Mouse (Mus musculus) myocyte (in vitro differentiated cells): ENCODE results near the gene Olfr750. TPM values are rescaled to one million over a fixed set of nuclear protein-coding genes. Genes with fewer than 3 reads are reported as not detected.

Experiments used
- H3K27me3 ChIP-seq: one replicate; pipeline ENCODE4 v1.6.1; 2011; ENCODE audit not compliant: control insufficient read depth, insufficient read depth, insufficient read length
- H3K36me3 ChIP-seq: one replicate; pipeline ENCODE4 v1.6.1; 2011; ENCODE audit not compliant: control insufficient read depth, insufficient read depth
- H3K4me2 ChIP-seq: one replicate; pipeline ENCODE4 v1.6.1; 2011; ENCODE audit warnings: low read depth, control low read depth
- H3K4me3 ChIP-seq: one replicate; pipeline ENCODE4 v1.5.1; 2011; ENCODE audit warnings: mild to moderate bottlenecking, control low read depth, moderate library complexity
- H3K79me2 ChIP-seq: one replicate; pipeline ENCODE4 v1.6.1; 2011; ENCODE audit not compliant: control insufficient read depth, insufficient read depth
- H3ac ChIP-seq: one replicate; pipeline ENCODE4 v1.6.1; 2011; ENCODE audit not compliant: control insufficient read depth, insufficient read length
- CEBPB ChIP-seq: IDR thresholded peaks from 2 replicates; pipeline ENCODE4 v1.6.1; 2011; ENCODE audit warnings: mild to moderate bottlenecking, moderate library complexity; ENCODE audit not compliant: poor library complexity, insufficient read depth, severe bottlenecking
- E2F4 ChIP-seq: IDR thresholded peaks from one replicate; pipeline ENCODE4 v1.6.1; 2011; ENCODE audit warnings: mild to moderate bottlenecking, control low read depth, moderate library complexity; ENCODE audit not compliant: insufficient read depth
- MAX ChIP-seq: IDR thresholded peaks from one replicate; pipeline ENCODE4 v1.6.1; 2011; ENCODE audit warnings: low read depth, mild to moderate bottlenecking, control low read depth
- MYOD1 ChIP-seq, 3 experiments: IDR thresholded peaks; one replicate each; pipeline ENCODE4 v1.6.1; 2011; ENCODE audit warnings: control low read depth in 2 of 3, low read depth in 2 of 3, mild to moderate bottlenecking in 2 of 3, moderate library complexity in 1 of 3; ENCODE audit not compliant: insufficient read length in 2 of 3, control insufficient read depth in 1 of 3
- MYOG ChIP-seq, 3 experiments: IDR thresholded peaks; one replicate each; pipeline ENCODE4 v1.6.1; 2011; ENCODE audit warnings: control low read depth in 2 of 3, low read depth in 2 of 3, mild to moderate bottlenecking in 2 of 3; ENCODE audit not compliant: insufficient read length in 2 of 3, control insufficient read depth in 1 of 3, insufficient read depth in 1 of 3
- POLR2A ChIP-seq: IDR thresholded peaks from one replicate; pipeline ENCODE4 v1.6.1; 2011; ENCODE audit warnings: low read depth, mild to moderate bottlenecking, control low read depth, moderate library complexity; ENCODE audit not compliant: insufficient read length
- POLR2AphosphoS2 ChIP-seq: IDR thresholded peaks from one replicate; pipeline ENCODE4 v1.6.1; 2011; ENCODE audit warnings: low read depth, control low read depth; ENCODE audit not compliant: insufficient read length
- REST ChIP-seq: IDR thresholded peaks from one replicate; pipeline ENCODE4 v1.6.1; 2011; ENCODE audit warnings: mild to moderate bottlenecking, control low read depth, moderate library complexity; ENCODE audit not compliant: insufficient read depth, insufficient read length
- SRF ChIP-seq: IDR thresholded peaks from one replicate; pipeline ENCODE4 v1.6.1; 2011; ENCODE audit warnings: low read depth; ENCODE audit not compliant: control insufficient read depth, insufficient read length
- TCF12 ChIP-seq: IDR thresholded peaks from one replicate; pipeline ENCODE4 v1.6.1; 2011; ENCODE audit warnings: mild to moderate bottlenecking, control low read depth; ENCODE audit not compliant: poor library complexity, insufficient read depth, severe bottlenecking
- TCF3 ChIP-seq: IDR thresholded peaks from one replicate; pipeline ENCODE4 v1.6.1; 2011; ENCODE audit warnings: low read depth, control low read depth; ENCODE audit not compliant: insufficient read length
- USF1 ChIP-seq: IDR thresholded peaks from one replicate; pipeline ENCODE4 v1.6.1; 2011; ENCODE audit warnings: low read depth, mild to moderate bottlenecking, control low read depth, moderate library complexity
- polyA plus RNA-seq: library from polyadenylated mRNA; unstranded; fragments of >200 nt; fragmentation: generic; extraction: Trizol; gene quantifications from one replicate; pipeline ENCODE4 v1.2.1, GENCODE M21; 2012; ENCODE audit warnings: missing spikeins

Olfr750 gene
- polyA plus RNA-seq, 1 experiment: not detected

DNA sequence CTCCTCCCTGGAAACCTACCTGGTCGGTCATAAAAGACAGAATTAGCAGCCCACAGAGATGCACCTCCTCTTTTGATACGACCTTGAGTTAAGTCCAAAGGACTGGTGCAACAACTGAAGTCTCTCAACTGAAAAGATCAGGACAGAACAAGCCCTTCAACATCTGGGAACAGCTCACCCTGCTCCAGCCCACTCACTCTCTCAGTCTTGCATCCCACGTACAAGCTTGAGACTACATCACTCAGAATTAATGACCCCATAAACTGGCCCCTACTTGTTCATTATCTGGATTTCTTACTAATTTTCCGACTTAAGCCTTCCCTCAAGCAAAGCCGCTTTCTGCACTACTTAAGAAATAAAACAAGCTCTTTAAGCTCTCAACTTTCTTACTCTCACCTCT, 21.1 kb downstream of the Olfr750 start:
- H3K4me2 ChIP-seq: no peak overlapping the region
- no peaks in the 10 kb centered on the region for H3K36me3 ChIP-seq
- no peaks in the 10 kb centered on the region for H3K79me2 ChIP-seq
- H3ac ChIP-seq: no peak overlapping the region
- no peak overlapping the region for H3K4me3 ChIP-seq
- TF ChIP-seq POLR2A (no peak), MYOD1 (IDR thresholded peaks at IDR 0.05; ENCODE audit: control insufficient read depth in 1 of 3, insufficient read length in 2 of 3, low read depth in 2 of 3) (no peak), POLR2AphosphoS2 (no peak), CEBPB (no peak), USF1 (no peak), TCF12 (no peak), MYOG (IDR thresholded peaks at IDR 0.05; ENCODE audit: control insufficient read depth in 1 of 3, insufficient read depth in 1 of 3, insufficient read length in 2 of 3, low read depth in 2 of 3) (no peak), TCF3 (no peak), E2F4 (no peak), MAX (no peak), REST (no peak), SRF (no peak)
- H3K27me3 ChIP-seq: no peaks in the 10 kb centered on the region

DNA sequence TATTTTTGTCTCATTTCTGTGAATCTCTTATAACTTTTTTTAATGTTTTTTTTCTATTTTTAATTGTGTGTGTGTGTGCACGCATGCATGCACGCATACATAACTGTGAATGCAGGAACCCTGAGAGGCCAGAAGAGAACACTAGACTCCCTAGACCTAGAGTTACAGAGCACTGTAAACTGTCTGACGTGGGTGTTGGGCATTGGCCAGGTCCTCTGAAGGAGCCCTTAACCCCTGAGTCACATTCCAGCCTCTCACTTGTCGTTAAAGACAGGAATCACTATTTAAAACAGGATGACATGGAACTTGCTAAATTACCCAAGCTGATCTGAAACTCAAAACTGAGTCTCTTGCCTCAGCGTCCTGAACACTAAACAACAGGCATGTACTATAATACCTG, 22.3 kb downstream of the Olfr750 start:
- no peaks in the 10 kb centered on the region for H3K27me3 ChIP-seq
- H3K36me3 ChIP-seq: no peaks in the 10 kb centered on the region
- no peaks in the 10 kb centered on the region for H3K79me2 ChIP-seq
- H3K4me3 ChIP-seq: no peak overlapping the region
- no peak for TF ChIP-seq E2F4
- no peak overlapping the region for H3ac ChIP-seq
- no peak overlapping the region for H3K4me2 ChIP-seq

DNA sequence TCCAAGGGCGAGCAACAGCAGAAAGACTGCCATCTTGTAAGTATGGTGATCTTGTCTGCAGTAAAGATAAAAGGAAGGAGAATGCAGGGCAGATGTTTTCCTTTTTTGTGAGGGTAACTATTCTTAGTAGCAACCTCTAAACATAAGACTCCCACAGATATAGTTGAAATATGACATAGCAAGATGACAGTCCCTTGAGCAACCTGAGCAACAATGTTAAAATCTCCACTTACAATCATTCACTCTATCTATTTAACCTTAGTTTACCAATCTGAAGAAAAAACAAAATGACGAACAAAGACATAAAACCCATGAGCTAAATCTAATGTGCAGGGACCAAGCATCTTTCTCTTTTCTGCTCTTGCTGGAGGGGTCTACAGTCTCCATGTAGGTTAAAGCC, 24.2 kb downstream of the Olfr750 start, which contains the start of gene Rnase11:
Gene Rnase11 (minus strand): TSS at position 101 of the 400 bp plus-strand sequence.
- no peak within 1 kb of the TSS for H3ac ChIP-seq
- TF ChIP-seq CEBPB (no peak), TCF3 (no peak), POLR2A (no peak), REST (no peak), E2F4 (no peak), MYOG (IDR thresholded peaks at IDR 0.05; ENCODE audit: control insufficient read depth in 1 of 3, insufficient read depth in 1 of 3, insufficient read length in 2 of 3, low read depth in 2 of 3) (no peak), MYOD1 (IDR thresholded peaks at IDR 0.05; ENCODE audit: control insufficient read depth in 1 of 3, insufficient read length in 2 of 3, low read depth in 2 of 3) (no peak), MAX (no peak), SRF (no peak), USF1 (no peak), TCF12 (no peak), POLR2AphosphoS2 (no peak)
- H3K27me3 ChIP-seq: no peaks in the 10 kb centered on the region
- H3K79me2 ChIP-seq: no peaks in the 10 kb centered on the region
- H3K36me3 ChIP-seq: no peaks in the 10 kb centered on the region
- no peak within 1 kb of the TSS for H3K4me2 ChIP-seq
- H3K4me3 ChIP-seq: no peak within 1 kb of the TSS

- no peaks in the 10 kb centered on the region for H3K36me3 ChIP-seq
- no peaks in the 10 kb centered on the region for H3K27me3 ChIP-seq
- no peak overlapping the region for H3ac ChIP-seq
- no peak for TF ChIP-seq USF1
- TF ChIP-seq TCF12: no peak
- no peak for TF ChIP-seq POLR2AphosphoS2
- TF ChIP-seq POLR2A: no peak
- TF ChIP-seq E2F4: no peak
- TF ChIP-seq REST: no peak
- no peak for TF ChIP-seq MYOG (IDR thresholded peaks at IDR 0.05; ENCODE audit: control insufficient read depth in 1 of 3, insufficient read depth in 1 of 3, insufficient read length in 2 of 3, low read depth in 2 of 3)
- H3K4me2 ChIP-seq: no peak overlapping the region
- H3K4me3 ChIP-seq: no peak overlapping the region
- H3K79me2 ChIP-seq: no peaks in the 10 kb centered on the region
These were observed 26.4 kb downstream of the Olfr750 start for GRCm38 (mm10) chr14:51047846-51048245.

DNA sequence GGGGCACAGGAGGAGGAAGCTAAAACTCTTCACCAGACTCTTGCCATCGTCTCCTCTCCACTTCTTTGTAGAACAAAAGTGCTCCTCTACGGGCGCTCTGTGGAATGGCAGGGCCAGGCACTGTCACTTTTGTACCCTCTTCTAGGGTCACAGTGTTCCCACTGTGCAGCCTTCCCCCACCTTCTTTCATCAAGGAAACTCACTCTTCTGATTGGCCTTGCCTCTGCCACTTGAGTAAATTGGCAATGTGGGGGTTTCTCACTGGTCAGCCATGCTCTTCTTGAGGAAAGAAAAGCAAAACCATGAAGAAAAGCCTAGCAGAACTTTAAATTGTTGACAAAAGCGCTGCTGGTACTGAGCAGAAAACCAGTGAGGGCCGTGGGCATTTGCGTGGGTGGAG, 32.5 kb downstream of the Olfr750 start, which contains the start of gene Rnase9:
Gene Rnase9 (minus strand): TSS at position 101 of the 400 bp plus-strand sequence.
- no peak within 1 kb of the TSS for H3K4me2 ChIP-seq
- no peak for TF ChIP-seq MYOG (IDR thresholded peaks at IDR 0.05; ENCODE audit: control insufficient read depth in 1 of 3, insufficient read depth in 1 of 3, insufficient read length in 2 of 3, low read depth in 2 of 3)
- TF ChIP-seq MYOD1 (IDR thresholded peaks at IDR 0.05; ENCODE audit: control insufficient read depth in 1 of 3, insufficient read length in 2 of 3, low read depth in 2 of 3): no peak
- no peak for TF ChIP-seq USF1
- no peak for TF ChIP-seq SRF
- TF ChIP-seq E2F4: no peak
- no peak for TF ChIP-seq MAX
- TF ChIP-seq POLR2AphosphoS2: no peak
- TF ChIP-seq CEBPB: no peak
- no peaks in the 10 kb centered on the region for H3K36me3 ChIP-seq
- no peak within 1 kb of the TSS for H3K4me3 ChIP-seq
- no peak within 1 kb of the TSS for H3ac ChIP-seq
- no peaks in the 10 kb centered on the region for H3K27me3 ChIP-seq
- no peaks in the 10 kb centered on the region for H3K79me2 ChIP-seq
